In genomic region chr11:77983937-77984835, GRCm38 (mm10) we compare ENCODE assay signal across 8 mouse cellular contexts. TPM values are rescaled to one million over a fixed set of nuclear protein-coding genes. Genes with fewer than 3 reads are reported as not detected.
DNase-seq lines count a peak whose midpoint lies in the region; ATAC-seq lines count a peak whose summit lies in the region.

No protein-coding gene starts in this region.

- no peak for ATAC-seq in CD4-positive, CD25-positive, alpha-beta regulatory T cell, adult 4 months
- no peak for ATAC-seq in limb, embryonic 12.5 days (ENCODE audit: insufficient number of reproducible peaks, insufficient read depth, low FRiP score, low TSS enrichment, low read depth)
- ATAC-seq in midbrain, embryonic 16.5 days = no peak

- peak overlapping the region; percentile 89 for H3K4me2 ChIP-seq in limb, embryonic 12.5 days
- peak overlapping the region; percentile 80 for H3K4me2 ChIP-seq in midbrain, embryonic 16.5 days (ENCODE audit: low read length)

- peaks cover 19% of the 10 kb centered on the region for H3K4me1 ChIP-seq in limb, embryonic 12.5 days (replicated peaks)
- H3K4me1 ChIP-seq in midbrain, embryonic 16.5 days (ENCODE audit: control insufficient read depth, insufficient read depth, low read length) = peaks cover 17% of the 10 kb centered on the region

- peak overlapping the region; percentile 99 for H3K9ac ChIP-seq in limb, embryonic 12.5 days (replicated peaks)
- H3K9ac ChIP-seq in midbrain, embryonic 16.5 days (ENCODE audit: low read depth, low read length) = peak overlapping the region; percentile 92

- H3K36me3 ChIP-seq in limb, embryonic 12.5 days = peaks cover 29% of the 10 kb centered on the region
- H3K36me3 ChIP-seq in midbrain, embryonic 16.5 days (ENCODE audit: control insufficient read depth, insufficient read depth, low read length) = no peaks in the 10 kb centered on the region; the same call in 1 of the 2 replicates

- H3K27me3 ChIP-seq in limb, embryonic 12.5 days = no peaks in the 10 kb centered on the region
- no peaks in the 10 kb centered on the region for H3K27me3 ChIP-seq in midbrain, embryonic 16.5 days (ENCODE audit: control insufficient read depth, insufficient read depth, low read depth, low read length)

- WGBS in limb, embryonic 12.5 days = 2% methylated on average over 53 of the region's 63 CpGs
- under 1% methylated on average over 47 of the region's 63 CpGs for WGBS in midbrain, embryonic 16.5 days

- peak overlapping the region; percentile 97 for H3K27ac ChIP-seq in limb, embryonic 12.5 days
- H3K27ac ChIP-seq in midbrain, embryonic 16.5 days (ENCODE audit: low read length) = peak overlapping the region; percentile 99

- peak; percentile 75 for DNase-seq in CD4-positive, CD25-positive, alpha-beta regulatory T cell, adult 2 months (ENCODE audit: low read depth, low spot score)
- DNase-seq in embryo, embryonic 10 days (ENCODE audit: low spot score) = peak; percentile 69
- peak; percentile 98 for DNase-seq in heart, adult 11 months
- DNase-seq in kidney, adult 11 months = peak; percentile 70
- peak; percentile 42 to 54 for DNase-seq in spleen, postnatal 14 days (ENCODE audit: low spot score in 2 of 2)

- H3K9me3 ChIP-seq in limb, embryonic 12.5 days = no peaks in the 10 kb centered on the region
- H3K9me3 ChIP-seq in midbrain, embryonic 16.5 days (replicated peaks; ENCODE audit: control insufficient read depth, low read length, poor library complexity, severe bottlenecking) = no peaks in the 10 kb centered on the region

- H3K4me3 ChIP-seq in limb, embryonic 12.5 days (replicated peaks) = peak overlapping the region; percentile 100
- H3K4me3 ChIP-seq in midbrain, embryonic 16.5 days (ENCODE audit: low read depth, low read length) = peak overlapping the region; percentile 97

RNA-seq across cellular contexts. Expression of gene Phf12, which starts 1.6 kb away (rescaled TPM):
- 10 to 100 TPM; 28.5 to 31.9 TPM for polyA plus RNA-seq in CD4-positive, CD25-positive, alpha-beta regulatory T cell, adult 4 months (2017; shearing (Covaris generic))
- polyA plus RNA-seq in limb, embryonic 12.5 days (2016; fragmentation: Nextera tagmentation; extraction: Ambion mirVana) = 26.8 and 27.7 TPM in 2 replicates
- polyA plus RNA-seq in midbrain, embryonic 16.5 days (2015; fragmentation: Nextera tagmentation; extraction: Ambion mirVana) = 11.8 and 17.8 TPM in 2 replicates

RNA-seq across cellular contexts. Expression of gene Dhrs13, which starts 47.9 kb away (rescaled TPM):
- polyA plus RNA-seq in CD4-positive, CD25-positive, alpha-beta regulatory T cell, adult 4 months (2017; shearing (Covaris generic)) = 1 to 10 TPM; 1.0 to 2.5 TPM
- 19.0 and 20.4 TPM in 2 replicates for polyA plus RNA-seq in limb, embryonic 12.5 days (2016; fragmentation: Nextera tagmentation; extraction: Ambion mirVana)
- 50.5 and 53.3 TPM in 2 replicates for polyA plus RNA-seq in midbrain, embryonic 16.5 days (2015; fragmentation: Nextera tagmentation; extraction: Ambion mirVana)

RNA-seq across cellular contexts. Expression of gene Flot2, which starts 53.5 kb away (rescaled TPM):
- 10 to 100 TPM; 20.2 to 26.1 TPM for polyA plus RNA-seq in CD4-positive, CD25-positive, alpha-beta regulatory T cell, adult 4 months (2017; shearing (Covaris generic))
- polyA plus RNA-seq in limb, embryonic 12.5 days (2016; fragmentation: Nextera tagmentation; extraction: Ambion mirVana) = 49.5 and 52.0 TPM in 2 replicates
- polyA plus RNA-seq in midbrain, embryonic 16.5 days (2015; fragmentation: Nextera tagmentation; extraction: Ambion mirVana) = 71.7 and 83.4 TPM in 2 replicates

RNA-seq across cellular contexts. Expression of gene Sez6, which starts 53.6 kb away (rescaled TPM):
- polyA plus RNA-seq in CD4-positive, CD25-positive, alpha-beta regulatory T cell, adult 4 months (2017; shearing (Covaris generic)) = not detected
- polyA plus RNA-seq in limb, embryonic 12.5 days (2016; fragmentation: Nextera tagmentation; extraction: Ambion mirVana) = 0.06 TPM in 1 of 2 replicates, not detected in the other
- 140 and 146 TPM in 2 replicates for polyA plus RNA-seq in midbrain, embryonic 16.5 days (2015; fragmentation: Nextera tagmentation; extraction: Ambion mirVana)

Comparison
In these comparisons a context has a peak if more than half of its experiments do, and no peak if none do; other contexts are left out.
1. DNase-seq: peak in every context shown above with its lines; median percentile 98 in heart, adult 11 months; 75 in CD4-positive, CD25-positive, alpha-beta regulatory T cell, adult 2 months; 70 in kidney, adult 11 months; 69 in embryo, embryonic 10 days; 48 in spleen, postnatal 14 days.